In the genomic region with DNA sequence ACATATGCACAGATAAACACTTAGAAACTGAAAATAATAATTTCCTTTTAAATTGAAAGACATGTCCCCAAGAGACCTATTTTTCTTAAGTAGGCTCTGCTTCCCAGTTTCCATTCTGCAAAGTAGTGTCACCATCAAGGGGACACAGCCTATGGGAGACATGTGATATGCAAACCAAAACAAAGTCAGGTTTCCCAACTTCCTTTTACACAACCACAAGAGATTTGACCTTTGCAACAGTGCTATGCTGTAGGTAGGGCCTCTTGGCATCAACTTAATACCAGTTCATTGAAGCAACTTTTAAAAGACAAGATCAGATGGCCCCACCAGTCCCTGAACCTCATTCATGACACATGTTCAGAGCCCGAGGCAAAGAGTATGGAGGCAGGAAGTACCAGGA, we compare ENCODE assay signal across 27 mouse cellular contexts. TPM values are rescaled to one million over a fixed set of nuclear protein-coding genes. Genes with fewer than 3 reads are reported as not detected.
DNase-seq lines count a peak whose midpoint lies in the region; ATAC-seq and TF ChIP-seq lines count a peak whose summit lies in the region.
"Had no signal": no experiment of that assay in that cellular context is flagged by ENCODE, and none has a peak within 500 bp of the region (broad histone marks: within the 10 kb centered on the region; RNA-seq: fewer than 3 reads in every experiment).

No protein-coding gene starts in this region.

- TF ChIP-seq CTCF in bone marrow, adult 2 months (IDR thresholded peaks at IDR 0.05; ENCODE audit: control insufficient read depth, insufficient read depth, low read length): no peak
- TF ChIP-seq CTCF in intestine, postnatal 0 days (IDR thresholded peaks at IDR 0.05; ENCODE audit: low read depth): no peak

- H3K27ac ChIP-seq in liver, embryonic 16.5 days (ENCODE audit: low read length): no peak overlapping the region
- peak overlapping the region; percentile 5; the same call in 1 of the 2 replicates for H3K27ac ChIP-seq in bone marrow, adult 2 months (ENCODE audit: control insufficient read depth, insufficient read depth, low read depth, low read length, poor library complexity)
- peak overlapping the region; percentile 35; the same call in 1 of the 2 replicates for H3K27ac ChIP-seq in intestine, postnatal 0 days (ENCODE audit: low read depth, low read length)
- no peak overlapping the region for H3K27ac ChIP-seq in midbrain, embryonic 15.5 days
- H3K27ac ChIP-seq: hindbrain, embryonic 14.5 days; kidney, postnatal 0 days; midbrain, embryonic 12.5 days; neural tube, embryonic 15.5 days had no signal

- no peak overlapping the region for H3K4me2 ChIP-seq in liver, embryonic 16.5 days (ENCODE audit: low read depth, low read length)
- no peak overlapping the region for H3K4me2 ChIP-seq in intestine, postnatal 0 days (replicated peaks; ENCODE audit: low read depth)
- H3K4me2 ChIP-seq in midbrain, embryonic 15.5 days: no peak overlapping the region
- H3K4me2 ChIP-seq: heart, embryonic 11.5 days; hindbrain, embryonic 14.5 days; midbrain, embryonic 12.5 days; neural tube, embryonic 15.5 days had no signal

- H3K27me3 ChIP-seq in liver, embryonic 16.5 days (ENCODE audit: control insufficient read depth, insufficient read depth, low read depth, low read length): peaks cover 20% of the 10 kb centered on the region
- H3K27me3 ChIP-seq in intestine, postnatal 0 days (replicated peaks; ENCODE audit: control insufficient read depth, insufficient read depth, low read length): peaks cover 7% of the 10 kb centered on the region
- H3K27me3 ChIP-seq in splenic B cell, adult 2 months (ENCODE audit: control insufficient read depth, insufficient read depth, low read length, poor library complexity, severe bottlenecking): no peaks in the 10 kb centered on the region; the same call in 1 of the 2 replicates
- H3K27me3 ChIP-seq in midbrain, embryonic 15.5 days (replicated peaks): peaks cover 31% of the 10 kb centered on the region

- no peak for DNase-seq in liver
- DNase-seq in splenic B cell, adult 2 months (ENCODE audit: low read depth, low spot score): peak; percentile 57
- DNase-seq in neural tube, embryonic 10.5 days (ENCODE audit: extremely low spot score, low spot score): no peak
- DNase-seq: adrenal gland, postnatal 14 days; cerebellum, adult 18-20 months; cerebellum, postnatal 10 days; heart, postnatal 4 days; kidney, adult 2 months; kidney, postnatal 4 days; left cerebral cortex, postnatal 4 days; lung, adult 18-20 months; thymus, postnatal 4 days had no signal

- 18% methylated on average over 1 of the region's 1 CpGs for WGBS in liver, embryonic 16.5 days (ENCODE audit: insufficient replicate concordance)
- 34% methylated on average over 1 of the region's 1 CpGs for WGBS in bone marrow, adult 2 months
- 45% methylated on average over 1 of the region's 1 CpGs for WGBS in intestine, postnatal 0 days
- 88% methylated on average over 1 of the region's 1 CpGs for WGBS in midbrain, embryonic 15.5 days

- ATAC-seq in liver, embryonic 16.5 days (ENCODE audit: low read depth): peak; percentile 30; the same call in 1 of the 2 replicates
- peak; percentile 71 for ATAC-seq in intestine, postnatal 0 days
- ATAC-seq in midbrain, embryonic 15.5 days (replicated peaks): no peak
- ATAC-seq: forebrain, embryonic 16.5 days; lung, postnatal 0 days had no signal

- no peaks in the 10 kb centered on the region for H3K36me3 ChIP-seq in liver, embryonic 16.5 days (ENCODE audit: control insufficient read depth, insufficient read depth)
- H3K36me3 ChIP-seq in intestine, postnatal 0 days (ENCODE audit: control insufficient read depth, insufficient read depth): no peaks in the 10 kb centered on the region
- H3K36me3 ChIP-seq in splenic B cell, adult 2 months (ENCODE audit: control insufficient read depth, insufficient read depth, low read length, poor library complexity, severe bottlenecking): no peaks in the 10 kb centered on the region
- H3K36me3 ChIP-seq in midbrain, embryonic 15.5 days (replicated peaks): no peaks in the 10 kb centered on the region
- H3K36me3 ChIP-seq: G1E; midbrain, embryonic 12.5 days; neural tube, embryonic 15.5 days had no signal

- H3K9me3 ChIP-seq in liver, embryonic 16.5 days (replicated peaks; ENCODE audit: control insufficient read depth, low read length): no peaks in the 10 kb centered on the region
- H3K9me3 ChIP-seq in intestine, postnatal 0 days (ENCODE audit: control insufficient read depth): no peaks in the 10 kb centered on the region
- no peaks in the 10 kb centered on the region for H3K9me3 ChIP-seq in midbrain, embryonic 15.5 days
- H3K9me3 ChIP-seq: midbrain, embryonic 12.5 days; neural tube, embryonic 15.5 days had no signal

- no peak for TF ChIP-seq POLR2A in bone marrow, adult 2 months (IDR thresholded peaks at IDR 0.05; ENCODE audit: borderline replicate concordance, control insufficient read depth, low read depth, low read length)

- no peak overlapping the region for H3K9ac ChIP-seq in liver, embryonic 16.5 days (ENCODE audit: low read depth, low read length)
- H3K9ac ChIP-seq in intestine, postnatal 0 days (ENCODE audit: low read depth, low read length): no peak overlapping the region
- no peak overlapping the region for H3K9ac ChIP-seq in midbrain, embryonic 15.5 days
- H3K9ac ChIP-seq: hindbrain, embryonic 14.5 days; midbrain, embryonic 12.5 days; neural tube, embryonic 15.5 days had no signal

- peaks cover 2% of the 10 kb centered on the region; the same call in 1 of the 2 replicates for H3K4me1 ChIP-seq in liver, embryonic 16.5 days (ENCODE audit: control insufficient read depth, low read depth, low read length)
- peaks cover 7% of the 10 kb centered on the region for H3K4me1 ChIP-seq in bone marrow, adult 2 months (ENCODE audit: control insufficient read depth, insufficient read depth, low read length)
- 0 out of 2 replicates have a peak, but pooled peaks cover 8% of the 10 kb centered on the region for H3K4me1 ChIP-seq in intestine, postnatal 0 days (replicated peaks; ENCODE audit: control insufficient read depth, insufficient read depth, low read length)
- H3K4me1 ChIP-seq in midbrain, embryonic 15.5 days: peaks cover 11% of the 10 kb centered on the region

- no peak overlapping the region for H3K4me3 ChIP-seq in liver, embryonic 16.5 days (ENCODE audit: low read depth, low read length)
- H3K4me3 ChIP-seq in bone marrow, adult 2 months (replicated peaks; ENCODE audit: control insufficient read depth, low read depth, low read length): no peak overlapping the region
- H3K4me3 ChIP-seq in intestine, postnatal 0 days (ENCODE audit: low read depth, low read length): no peak overlapping the region
- H3K4me3 ChIP-seq in midbrain, embryonic 15.5 days: no peak overlapping the region
- H3K4me3 ChIP-seq: erythroblast, embryonic 14.5 days; midbrain, embryonic 12.5 days; neural tube, embryonic 15.5 days had no signal

RNA-seq across cellular contexts. Expression of a gene that starts 2.0 kb away (rescaled TPM):
- not detected in 2 replicates for polyA plus RNA-seq in liver, embryonic 16.5 days (2015; fragmentation: Nextera tagmentation; extraction: Ambion mirVana)
- not detected in 2 replicates for polyA plus RNA-seq in bone marrow, adult 2 months (2011; ENCODE audit: insufficient read depth, insufficient read length, low replicate concordance, missing spikeins)
- polyA plus RNA-seq in intestine, postnatal 0 days (2015; fragmentation: Nextera tagmentation; extraction: Ambion mirVana): 0.78 and 1.1 TPM in 2 replicates
- 3.4 and 3.9 TPM in 2 replicates for polyA plus RNA-seq in midbrain, embryonic 15.5 days (2015; fragmentation: Nextera tagmentation; extraction: Ambion mirVana)
- polyA plus RNA-seq: C2C12; erythroblast, embryonic 14.5 days; G1E; thymus, postnatal 0 days had no signal

RNA-seq across cellular contexts. Expression of a gene that starts 14.8 kb away (rescaled TPM):
- polyA plus RNA-seq in liver, embryonic 16.5 days (2015; fragmentation: Nextera tagmentation; extraction: Ambion mirVana): 1.5 and 1.7 TPM in 2 replicates
- 3.1 and 5.9 TPM in 2 replicates for polyA plus RNA-seq in bone marrow, adult 2 months (2011; ENCODE audit: insufficient read depth, insufficient read length, low replicate concordance, missing spikeins)
- polyA plus RNA-seq in intestine, postnatal 0 days (2015; fragmentation: Nextera tagmentation; extraction: Ambion mirVana): 18.1 and 18.3 TPM in 2 replicates
- polyA plus RNA-seq in midbrain, embryonic 15.5 days (2015; fragmentation: Nextera tagmentation; extraction: Ambion mirVana): 13.0 and 14.6 TPM in 2 replicates
- polyA plus RNA-seq: erythroblast, embryonic 14.5 days; G1E had no signal

RNA-seq across cellular contexts. Expression of a gene that starts 50.2 kb away (rescaled TPM):
- 2.5 and 2.6 TPM in 2 replicates for polyA plus RNA-seq in liver, embryonic 16.5 days (2015; fragmentation: Nextera tagmentation; extraction: Ambion mirVana)
- 9.0 and 14.5 TPM in 2 replicates for polyA plus RNA-seq in bone marrow, adult 2 months (2011; ENCODE audit: insufficient read depth, insufficient read length, low replicate concordance, missing spikeins)
- 4.8 and 5.0 TPM in 2 replicates for polyA plus RNA-seq in intestine, postnatal 0 days (2015; fragmentation: Nextera tagmentation; extraction: Ambion mirVana)
- 8.1 and 8.7 TPM in 2 replicates for polyA plus RNA-seq in midbrain, embryonic 15.5 days (2015; fragmentation: Nextera tagmentation; extraction: Ambion mirVana)

Comparison
In these comparisons a context has a peak if more than half of its experiments do, and no peak if none do; other contexts are left out.
1. H3K27ac ChIP-seq: peak in bone marrow, adult 2 months (single experiment) and intestine, postnatal 0 days (single experiment); none in liver, embryonic 16.5 days (single experiment) and midbrain, embryonic 15.5 days (single experiment).